Mouse (Mus musculus): Measurements from ENCODE around the gene Zfp541. TPM values are rescaled to one million over a fixed set of nuclear protein-coding genes. Genes with fewer than 3 reads are reported as not detected.

Gene Zfp541
- polyA plus RNA-seq, 1 experiment from 2014 or later, result not detected

DNA sequence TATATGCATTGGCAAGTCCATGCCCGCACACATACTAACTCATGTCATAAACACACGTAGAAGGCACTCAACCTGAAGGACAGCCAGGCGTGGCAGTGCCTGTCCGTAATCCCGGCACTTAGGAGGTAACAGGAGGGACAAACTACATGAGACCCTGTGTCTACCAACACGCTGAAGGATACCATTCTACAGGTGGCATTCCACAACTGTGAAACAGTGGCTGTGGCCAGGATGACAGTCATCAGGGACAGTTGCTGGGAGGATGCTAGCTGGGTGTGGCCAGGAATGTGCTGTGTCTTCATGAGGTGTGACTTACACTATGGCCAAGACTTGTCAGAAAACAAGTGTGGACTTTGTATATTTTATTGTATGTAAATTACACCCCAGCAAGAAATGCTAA lies 24.6 kb upstream of the Zfp541 start:
- no peak overlapping the region for H3K27ac ChIP-seq (replicated peaks in 1 of 2; ENCODE audit: control insufficient read depth in 1 of 2, insufficient read depth in 1 of 2, low read depth in 2 of 2, low read length in 2 of 2)
- 88% methylated on average over 6 of the region's 6 CpGs for WGBS
- H3K4me1 ChIP-seq (ENCODE audit: control insufficient read depth in 2 of 2, insufficient read depth in 2 of 2, low read length in 2 of 2), result peaks cover 2 to 19% of the 10 kb centered on the region in 2 experiments; a peak in 1 of 4 replicates
- no peak for ATAC-seq (ENCODE audit: insufficient number of reproducible peaks, insufficient read depth, low FRiP score, low read depth)
- no peak overlapping the region for H3K4me3 ChIP-seq (ENCODE audit: control insufficient read depth in 1 of 2, insufficient read depth in 1 of 2, low read depth in 1 of 2, low read length in 2 of 2)
- H3K9ac ChIP-seq (ENCODE audit: low read length), result no peak overlapping the region
- H3K36me3 ChIP-seq (ENCODE audit: control insufficient read depth, insufficient read depth, low read length), result 0 out of 2 replicates have a peak, but pooled peaks cover 4% of the 10 kb centered on the region
- no peaks in the 10 kb centered on the region for H3K27me3 ChIP-seq (ENCODE audit: control insufficient read depth, insufficient read depth, low read length)
- no peak overlapping the region for H3K4me2 ChIP-seq (ENCODE audit: low read length)
- H3K9me3 ChIP-seq (ENCODE audit: control insufficient read depth, low read length), result no peaks in the 10 kb centered on the region

DNA sequence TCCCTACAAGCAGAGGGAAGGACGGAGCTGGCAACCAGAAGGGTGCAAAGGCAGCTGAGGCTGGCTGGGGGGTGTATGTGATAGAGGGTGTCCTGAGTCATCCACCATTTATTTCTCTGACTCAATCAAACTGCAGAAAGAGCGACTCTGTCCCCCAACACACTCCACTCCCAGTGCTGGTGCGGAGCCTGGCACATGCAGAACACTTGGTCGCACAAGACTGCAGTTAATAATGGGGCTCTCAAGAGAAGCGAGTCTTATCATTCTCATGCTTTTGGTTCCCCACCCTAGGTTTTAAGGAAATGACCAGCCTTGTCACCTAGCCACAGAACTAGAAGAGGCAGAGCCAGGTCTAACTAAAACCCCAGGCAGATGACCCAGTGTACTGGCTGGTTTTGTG lies 22.3 kb upstream of the Zfp541 start:
- ATAC-seq (ENCODE audit: insufficient number of reproducible peaks, insufficient read depth, low FRiP score, low read depth), result no peak
- Histone ChIP-seq H3K9ac (ENCODE audit: low read length) (no peak overlapping the region), H3K4me2 (ENCODE audit: low read length) (no peak overlapping the region), H3K4me1 (ENCODE audit: control insufficient read depth in 2 of 2, insufficient read depth in 2 of 2, low read length in 2 of 2) (peaks cover 2 to 27% of the 10 kb centered on the region in 2 experiments; a peak in 3 of 4 replicates), H3K4me3 (ENCODE audit: control insufficient read depth in 1 of 2, insufficient read depth in 1 of 2, low read depth in 1 of 2, low read length in 2 of 2) (no peak overlapping the region), H3K27ac (replicated peaks in 1 of 2; ENCODE audit: control insufficient read depth in 1 of 2, insufficient read depth in 1 of 2, low read depth in 2 of 2, low read length in 2 of 2) (no peak overlapping the region), H3K9me3 (ENCODE audit: control insufficient read depth, low read length) (no peaks in the 10 kb centered on the region), H3K36me3 (ENCODE audit: control insufficient read depth, insufficient read depth, low read length) (0 out of 2 replicates have a peak, but pooled peaks cover 9% of the 10 kb centered on the region), H3K27me3 (ENCODE audit: control insufficient read depth, insufficient read depth, low read length) (no peaks in the 10 kb centered on the region)
- WGBS, result 91% methylated on average over 5 of the region's 5 CpGs

DNA sequence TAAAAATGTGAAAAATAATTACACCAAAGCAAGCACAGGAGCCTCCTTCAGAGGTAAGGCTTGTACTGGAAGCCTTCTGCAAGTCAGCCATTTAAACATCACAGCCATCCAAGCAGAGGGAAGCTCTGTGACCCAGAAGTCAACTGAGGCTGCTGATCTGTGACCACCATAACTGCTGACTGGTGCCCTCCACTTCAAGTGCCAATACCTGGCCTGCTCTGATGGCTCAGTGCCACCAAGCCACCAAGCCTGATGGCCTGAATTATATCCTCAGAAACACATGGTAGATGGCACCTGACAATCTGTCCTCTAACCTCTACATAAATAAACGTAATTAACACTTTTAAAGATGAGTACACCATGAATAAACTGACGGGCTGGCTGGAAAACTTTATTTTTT lies 20.4 kb upstream of the Zfp541 start:
- Histone ChIP-seq H3K27ac (replicated peaks in 1 of 2; ENCODE audit: control insufficient read depth in 1 of 2, insufficient read depth in 1 of 2, low read depth in 2 of 2, low read length in 2 of 2) (no peak overlapping the region), H3K9me3 (ENCODE audit: control insufficient read depth, low read length) (no peaks in the 10 kb centered on the region), H3K9ac (ENCODE audit: low read length) (no peak overlapping the region), H3K27me3 (ENCODE audit: control insufficient read depth, insufficient read depth, low read length) (no peaks in the 10 kb centered on the region), H3K4me3 (ENCODE audit: control insufficient read depth in 1 of 2, insufficient read depth in 1 of 2, low read depth in 1 of 2, low read length in 2 of 2) (no peak overlapping the region), H3K4me1 (ENCODE audit: control insufficient read depth in 2 of 2, insufficient read depth in 2 of 2, low read length in 2 of 2) (peaks cover 16 to 42% of the 10 kb centered on the region in 2 experiments), H3K36me3 (ENCODE audit: control insufficient read depth, insufficient read depth, low read length) (0 out of 2 replicates have a peak, but pooled peaks cover 9% of the 10 kb centered on the region), H3K4me2 (ENCODE audit: low read length) (no peak overlapping the region)
- ATAC-seq (ENCODE audit: insufficient number of reproducible peaks, insufficient read depth, low FRiP score, low read depth), result no peak
- 80% methylated on average over 2 of the region's 2 CpGs for WGBS

DNA sequence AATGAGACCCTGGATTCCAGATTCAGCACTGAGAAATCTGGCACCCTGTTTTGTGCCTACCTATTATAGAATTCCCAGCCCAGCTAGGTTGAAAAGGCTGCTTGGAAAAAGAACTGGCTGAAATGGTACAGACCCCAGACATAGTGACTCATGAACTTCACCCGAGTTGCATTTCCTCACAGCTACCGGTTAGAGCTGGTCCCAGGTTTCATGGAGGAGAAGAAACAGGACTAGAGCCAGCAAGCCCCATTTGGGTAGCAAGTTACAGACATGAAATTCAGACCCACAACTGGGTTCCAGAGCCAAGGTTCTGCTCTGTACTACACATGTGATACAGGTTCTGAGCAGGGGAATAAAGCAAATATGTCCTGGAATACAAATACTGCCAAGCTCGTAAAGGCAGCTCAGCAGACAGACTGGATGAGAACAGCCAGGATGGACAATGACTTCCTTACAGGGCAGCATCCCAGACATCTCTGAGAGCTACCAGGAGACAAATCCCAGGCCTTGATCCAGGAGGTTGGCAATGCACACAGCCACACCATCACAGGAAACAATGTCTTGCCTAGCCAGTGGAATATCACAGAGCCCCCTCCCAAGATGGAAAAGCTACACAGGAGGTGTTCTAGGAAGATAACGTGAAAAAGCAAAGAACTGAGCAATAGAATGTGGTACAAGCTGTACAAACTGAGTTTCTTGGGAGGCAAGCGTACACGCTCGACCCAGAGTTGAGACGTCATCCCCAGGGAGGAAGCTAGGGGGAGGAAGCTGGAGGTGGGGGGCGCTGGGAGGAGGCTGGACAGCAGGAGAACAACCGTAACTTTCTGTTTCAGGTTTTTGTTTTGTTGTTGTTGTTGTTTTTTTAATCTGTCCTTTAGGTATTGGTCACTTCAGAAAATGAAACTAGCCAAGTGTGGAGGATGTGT lies 18.5 kb upstream of the Zfp541 start:
- ATAC-seq (ENCODE audit: insufficient number of reproducible peaks, insufficient read depth, low FRiP score, low read depth), result no peak
- Histone ChIP-seq H3K27me3 (ENCODE audit: control insufficient read depth, insufficient read depth, low read length) (no peaks in the 10 kb centered on the region), H3K4me3 (ENCODE audit: control insufficient read depth in 1 of 2, insufficient read depth in 1 of 2, low read depth in 1 of 2, low read length in 2 of 2) (no peak overlapping the region), H3K9ac (ENCODE audit: low read length) (no peak overlapping the region; the same call in 1 of the 2 replicates), H3K27ac (replicated peaks in 1 of 2; ENCODE audit: control insufficient read depth in 1 of 2, insufficient read depth in 1 of 2, low read depth in 2 of 2, low read length in 2 of 2) (peak overlapping the region in 1 of 2 experiments; percentile 39; a peak in 2 of 4 replicates), H3K4me2 (ENCODE audit: low read length) (peak overlapping the region; percentile 35), H3K4me1 (ENCODE audit: control insufficient read depth in 2 of 2, insufficient read depth in 2 of 2, low read length in 2 of 2) (peaks cover 16 to 40% of the 10 kb centered on the region in 2 experiments), H3K9me3 (ENCODE audit: control insufficient read depth, low read length) (no peaks in the 10 kb centered on the region), H3K36me3 (ENCODE audit: control insufficient read depth, insufficient read depth, low read length) (0 out of 2 replicates have a peak, but pooled peaks cover 5% of the 10 kb centered on the region)
- 68% methylated on average over 10 of the region's 10 CpGs for WGBS

DNA sequence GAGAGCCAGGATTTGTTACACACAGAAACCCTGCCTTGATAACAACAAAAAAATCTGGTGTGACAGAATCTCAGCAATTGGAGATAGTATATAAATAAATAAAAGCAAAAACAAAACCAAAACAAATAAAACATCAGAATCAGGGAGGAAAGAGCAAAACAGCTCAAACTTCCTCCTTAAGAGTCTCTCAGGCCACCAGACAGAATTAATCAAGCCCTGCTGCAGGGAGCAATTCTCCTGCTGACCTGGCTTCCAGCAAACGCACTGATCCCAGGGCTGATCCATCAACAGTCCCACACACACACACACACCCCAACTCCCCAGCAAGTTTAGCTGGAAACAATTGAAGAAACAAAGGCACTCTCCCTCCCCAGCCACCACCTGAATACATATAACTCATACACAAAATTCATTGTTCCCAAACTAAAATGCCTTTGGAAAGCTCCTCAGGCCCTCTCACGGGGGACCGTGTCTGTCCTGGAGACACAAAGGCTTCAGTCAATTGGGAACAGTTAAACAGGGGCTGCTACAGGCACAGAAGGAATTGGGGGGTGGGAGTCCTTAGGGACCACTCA lies 17.7 kb upstream of the Zfp541 start:
- no peak overlapping the region for H3K4me3 ChIP-seq (ENCODE audit: control insufficient read depth in 1 of 2, insufficient read depth in 1 of 2, low read depth in 1 of 2, low read length in 2 of 2)
- peaks cover 16 to 40% of the 10 kb centered on the region in 2 experiments for H3K4me1 ChIP-seq (ENCODE audit: control insufficient read depth in 2 of 2, insufficient read depth in 2 of 2, low read length in 2 of 2)

DNA sequence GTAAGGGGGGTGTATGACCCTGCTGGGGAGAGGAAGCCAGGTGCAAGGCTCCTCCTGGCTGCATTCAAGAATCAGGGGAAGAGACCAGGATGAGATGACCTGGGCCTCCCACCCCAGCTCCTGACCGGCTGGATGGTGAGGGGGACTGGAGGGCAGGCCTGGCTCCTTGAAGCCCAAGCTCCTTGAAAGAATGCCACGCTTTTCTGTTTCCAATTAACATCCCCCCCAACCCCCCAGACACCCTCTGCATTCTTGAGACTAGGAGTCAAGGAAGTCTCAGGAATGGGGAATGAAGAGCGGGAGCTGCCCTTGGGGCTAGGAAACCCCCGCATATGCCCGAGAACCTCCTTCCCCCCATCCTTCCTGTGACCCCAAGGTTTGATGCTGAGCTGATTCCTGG lies 17.1 kb upstream of the Zfp541 start:
- H3K36me3 ChIP-seq (ENCODE audit: control insufficient read depth, insufficient read depth, low read length), result 0 out of 2 replicates have a peak, but pooled peaks cover 5% of the 10 kb centered on the region
- no peaks in the 10 kb centered on the region for H3K9me3 ChIP-seq (ENCODE audit: control insufficient read depth, low read length)
- no peak for ATAC-seq (ENCODE audit: insufficient number of reproducible peaks, insufficient read depth, low FRiP score, low read depth)
- H3K27me3 ChIP-seq (ENCODE audit: control insufficient read depth, insufficient read depth, low read length), result no peaks in the 10 kb centered on the region
- no peak overlapping the region for H3K9ac ChIP-seq (ENCODE audit: low read length)
- H3K4me1 ChIP-seq (ENCODE audit: control insufficient read depth in 2 of 2, insufficient read depth in 2 of 2, low read length in 2 of 2), result peaks cover 19 to 46% of the 10 kb centered on the region in 2 experiments
- H3K4me2 ChIP-seq (ENCODE audit: low read length), result 0 out of 2 replicates have a peak overlapping the region, but pooled peaks have one; percentile 35
- H3K4me3 ChIP-seq (ENCODE audit: control insufficient read depth in 1 of 2, insufficient read depth in 1 of 2, low read depth in 1 of 2, low read length in 2 of 2), result no peak overlapping the region
- H3K27ac ChIP-seq (replicated peaks in 1 of 2; ENCODE audit: control insufficient read depth in 1 of 2, insufficient read depth in 1 of 2, low read depth in 2 of 2, low read length in 2 of 2), result peak overlapping the region in 1 of 2 experiments; percentile 39; a peak in 2 of 4 replicates
- WGBS, result 37% methylated on average over 5 of the region's 5 CpGs

More for the DNA sequence above, 17.7 kb upstream of the Zfp541 start:
- Histone ChIP-seq H3K9me3 (ENCODE audit: control insufficient read depth, low read length) (no peaks in the 10 kb centered on the region), H3K27me3 (ENCODE audit: control insufficient read depth, insufficient read depth, low read length) (no peaks in the 10 kb centered on the region), H3K4me2 (ENCODE audit: low read length) (peak overlapping the region; percentile 35), H3K9ac (ENCODE audit: low read length) (no peak overlapping the region), H3K36me3 (ENCODE audit: control insufficient read depth, insufficient read depth, low read length) (0 out of 2 replicates have a peak, but pooled peaks cover 5% of the 10 kb centered on the region), H3K27ac (replicated peaks in 1 of 2; ENCODE audit: control insufficient read depth in 1 of 2, insufficient read depth in 1 of 2, low read depth in 2 of 2, low read length in 2 of 2) (peak overlapping the region in 1 of 2 experiments; percentile 39; a peak in 2 of 4 replicates)
- WGBS, result 52% methylated on average over 3 of the region's 3 CpGs
- no peak for ATAC-seq (ENCODE audit: insufficient number of reproducible peaks, insufficient read depth, low FRiP score, low read depth)

DNA sequence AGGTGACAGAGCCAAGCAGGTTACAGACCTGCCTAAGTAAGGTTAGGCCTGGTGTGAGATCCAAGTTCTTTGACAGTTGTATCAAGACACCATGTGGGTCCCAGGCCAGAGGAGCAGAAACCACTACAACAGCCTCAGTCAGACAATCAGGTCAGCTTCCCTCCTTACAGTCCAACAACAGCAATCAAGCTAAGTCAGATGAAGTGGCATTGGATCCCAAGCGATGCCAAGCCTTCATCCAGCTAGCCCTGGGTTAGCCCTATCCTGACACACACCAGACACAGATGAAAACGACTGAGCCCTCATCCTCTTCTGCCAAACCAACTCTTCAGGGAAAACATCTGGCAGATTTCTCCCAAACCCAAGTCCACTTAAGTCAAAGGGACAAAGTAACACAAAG lies 16.1 kb upstream of the Zfp541 start:
- Histone ChIP-seq H3K4me1 (ENCODE audit: control insufficient read depth in 2 of 2, insufficient read depth in 2 of 2, low read length in 2 of 2) (peaks cover 23 to 51% of the 10 kb centered on the region in 2 experiments), H3K4me2 (ENCODE audit: low read length) (peak overlapping the region; percentile 90), H3K9ac (ENCODE audit: low read length) (peak overlapping the region; percentile 99; the same call in 1 of the 2 replicates), H3K36me3 (ENCODE audit: control insufficient read depth, insufficient read depth, low read length) (0 out of 2 replicates have a peak, but pooled peaks cover 5% of the 10 kb centered on the region), H3K9me3 (ENCODE audit: control insufficient read depth, low read length) (no peaks in the 10 kb centered on the region), H3K27me3 (ENCODE audit: control insufficient read depth, insufficient read depth, low read length) (no peaks in the 10 kb centered on the region), H3K4me3 (ENCODE audit: control insufficient read depth in 1 of 2, insufficient read depth in 1 of 2, low read depth in 1 of 2, low read length in 2 of 2) (peak overlapping the region in 1 of 2 experiments; percentile 89; a peak in 2 of 4 replicates), H3K27ac (replicated peaks in 1 of 2; ENCODE audit: control insufficient read depth in 1 of 2, insufficient read depth in 1 of 2, low read depth in 2 of 2, low read length in 2 of 2) (peak overlapping the region; percentile 92 to 96)
- 40% methylated on average over 2 of the region's 2 CpGs for WGBS
- ATAC-seq (ENCODE audit: insufficient number of reproducible peaks, insufficient read depth, low FRiP score, low read depth), result no peak

All from heart, embryonic 14.5 days (tissue).